Mouse (Mus musculus) embryo, embryonic 10.5 days (tissue): ENCODE measurements at regions not wholly inside any gene's neighbourhood (a gene's known extent, or its start where the extent isn't known, plus 50 kb on each side); places are given as distances from the start of the nearest gene placed in this dataset.
A peak's percentile ranks its signal among the peaks of the same experiment; 100 is the strongest.

Experiments
- DNase-seq: peaks from one replicate; pipeline ENCODE4 v3.0.0-alpha.2; 2015; ENCODE audit warnings: low spot score

DNA sequence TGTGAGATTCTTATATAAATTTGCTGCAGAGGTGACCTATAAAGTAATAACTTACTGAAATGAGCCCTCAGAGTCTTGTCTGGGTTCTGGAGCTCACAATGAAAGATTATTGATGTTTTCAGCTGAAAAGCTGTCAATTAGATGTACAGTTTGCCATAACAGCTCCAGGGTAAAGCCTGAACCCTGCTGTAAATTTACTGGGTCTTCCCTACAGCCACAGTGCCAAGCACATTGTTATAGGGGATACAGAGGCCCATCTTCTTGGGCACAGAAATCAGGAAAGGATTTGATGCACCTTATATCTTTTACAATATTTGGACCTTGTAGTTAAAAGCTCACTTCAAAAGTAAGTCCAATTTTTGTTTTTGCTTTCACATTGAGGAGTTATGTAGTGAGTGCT lies 628.0 kb downstream of the Cdh9 start:
- DNase-seq, result no peak

DNA sequence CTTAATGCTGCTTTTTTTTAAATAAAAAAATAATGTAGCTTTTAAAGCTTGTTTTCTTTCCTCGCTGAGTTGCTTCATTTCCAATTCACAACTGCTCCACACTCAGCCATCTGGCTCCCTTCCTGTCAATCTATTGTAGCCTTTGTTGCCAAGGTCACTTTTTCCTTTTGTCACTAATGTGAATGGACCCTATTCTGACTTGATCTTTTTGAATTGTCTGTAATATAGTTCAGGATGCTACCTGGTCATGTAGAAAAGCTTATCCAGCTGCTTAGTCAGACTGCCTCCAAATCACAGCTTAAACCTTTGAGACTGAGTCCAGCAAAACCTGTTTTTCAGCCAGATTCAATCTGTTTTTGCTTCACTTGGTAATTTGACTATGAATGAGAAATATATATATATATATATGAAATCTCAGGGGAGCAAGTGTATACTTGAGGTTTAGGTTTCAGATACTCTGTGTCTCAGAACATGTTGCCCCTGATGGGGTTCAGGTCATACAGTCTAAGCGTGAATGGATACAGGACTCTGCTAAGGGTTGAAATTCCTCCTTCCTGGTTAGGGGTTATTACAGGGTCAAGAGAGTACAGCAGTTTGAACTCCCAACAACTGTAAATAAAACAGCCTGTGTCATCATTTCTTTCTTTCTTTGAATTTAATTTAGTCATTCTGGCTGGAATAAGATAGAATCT lies 628.7 kb downstream of the Cdh9 start:
- peak; percentile 25 for DNase-seq

DNA sequence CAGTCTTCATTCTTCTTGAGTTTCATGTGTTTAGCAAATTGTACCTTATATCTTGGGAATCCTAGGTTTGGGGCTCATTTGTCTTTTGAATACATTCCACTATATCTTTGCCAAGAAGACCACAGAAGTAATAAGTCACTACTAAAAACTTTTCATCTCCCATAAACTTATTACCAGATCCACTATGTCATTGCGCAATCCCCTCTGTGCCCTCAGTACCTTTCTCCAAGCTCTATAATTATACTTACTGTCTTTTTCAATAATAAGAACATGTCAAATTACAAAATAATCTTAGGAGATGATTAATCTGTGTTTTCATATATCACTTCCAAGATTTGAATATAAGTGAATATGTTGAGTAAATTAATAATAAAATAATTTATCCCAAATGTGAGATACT lies 676.1 kb downstream of the Cdh9 start:
- DNase-seq, result no peak

DNA sequence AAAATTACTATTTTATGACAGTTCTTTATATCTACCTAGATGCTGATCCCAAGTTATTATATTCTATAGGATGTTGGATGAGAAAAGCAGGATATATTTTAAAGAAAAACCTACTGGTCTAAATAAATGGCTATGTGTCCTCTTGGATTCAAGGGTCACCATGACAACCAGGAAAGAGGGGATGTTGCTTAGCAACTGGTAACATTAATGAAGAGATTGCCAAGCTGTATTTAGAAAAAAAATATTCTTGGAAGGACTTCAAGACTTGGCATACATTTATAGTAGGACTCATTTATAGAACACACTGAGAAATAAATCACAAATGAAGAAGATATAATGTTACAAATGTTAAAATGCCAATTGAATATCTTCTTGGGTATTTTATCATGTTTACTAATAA lies 699.2 kb downstream of the Cdh9 start:
- no peak for DNase-seq

DNA sequence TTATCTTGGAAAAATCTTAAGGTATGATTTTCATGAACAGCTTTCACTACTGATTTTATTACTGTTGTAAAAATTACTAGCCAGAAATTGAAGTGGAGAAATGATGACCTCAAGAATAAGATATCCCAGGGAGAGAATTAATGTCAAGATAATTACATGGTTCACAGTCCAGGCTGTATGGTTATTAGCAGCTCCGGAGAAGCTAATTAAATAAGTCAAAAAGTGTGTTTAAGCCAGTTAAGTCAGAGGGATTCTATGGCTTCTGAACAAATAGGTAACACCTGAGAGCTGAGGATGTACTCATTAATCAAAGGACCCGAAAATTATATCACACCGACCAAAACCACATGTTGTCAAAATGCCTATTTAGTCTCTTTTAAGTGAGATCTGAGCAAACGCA lies 703.3 kb downstream of the Cdh9 start:
- DNase-seq, result no peak

DNA sequence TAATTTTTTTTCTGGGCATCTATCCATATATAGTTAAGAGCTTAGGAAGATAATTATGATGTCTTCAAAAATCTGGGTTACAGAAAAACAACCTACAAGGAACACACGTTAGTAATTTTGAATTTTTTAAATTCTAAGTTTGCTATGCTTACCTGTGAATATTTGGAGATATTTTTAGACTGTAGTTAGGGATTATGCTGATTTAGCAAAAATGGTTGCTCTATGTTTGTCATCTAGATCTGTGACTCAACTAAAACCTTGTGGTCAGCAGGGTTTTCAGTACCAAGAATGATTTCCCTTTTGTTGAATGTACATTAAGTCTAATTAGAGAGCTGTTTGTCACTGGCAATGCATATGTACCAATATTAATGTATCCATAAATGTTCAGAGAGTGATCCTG lies 707.3 kb downstream of the Cdh9 start:
- no peak for DNase-seq

DNA sequence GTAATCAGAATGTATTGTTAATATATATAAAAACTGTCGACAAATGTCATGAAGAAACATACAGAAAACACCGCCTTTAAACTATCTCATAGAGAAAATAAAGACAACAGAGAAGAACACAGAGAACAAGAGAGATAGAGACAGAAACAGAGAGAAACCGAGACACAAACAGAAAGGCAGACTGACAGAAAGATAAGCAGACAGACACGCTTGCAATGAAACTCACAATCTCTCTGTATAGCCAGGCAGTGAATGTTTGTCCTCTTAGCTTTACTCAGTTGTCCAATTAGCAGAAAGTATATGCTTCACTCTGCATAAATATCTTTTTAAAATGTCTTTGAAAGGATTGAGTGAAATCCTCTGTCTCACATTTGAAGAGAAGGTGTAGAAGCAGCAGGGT lies 719.7 kb downstream of the Cdh9 start:
- DNase-seq, result no peak

- DNase-seq, result peak; percentile 66
Measured at GRCm38 (mm10) chr15:17449736-17450135, 721.2 kb downstream of the Cdh9 start.

GRCm38 (mm10) chr15:17467077-17467476 lies 738.5 kb downstream of the Cdh9 start:
- DNase-seq, result no peak

- DNase-seq, result no peak
Measured at GRCm38 (mm10) chr15:17493561-17493960, 765.0 kb downstream of the Cdh9 start.
